ENCODE assay signal across 9 mouse cellular contexts in the genomic region with DNA sequence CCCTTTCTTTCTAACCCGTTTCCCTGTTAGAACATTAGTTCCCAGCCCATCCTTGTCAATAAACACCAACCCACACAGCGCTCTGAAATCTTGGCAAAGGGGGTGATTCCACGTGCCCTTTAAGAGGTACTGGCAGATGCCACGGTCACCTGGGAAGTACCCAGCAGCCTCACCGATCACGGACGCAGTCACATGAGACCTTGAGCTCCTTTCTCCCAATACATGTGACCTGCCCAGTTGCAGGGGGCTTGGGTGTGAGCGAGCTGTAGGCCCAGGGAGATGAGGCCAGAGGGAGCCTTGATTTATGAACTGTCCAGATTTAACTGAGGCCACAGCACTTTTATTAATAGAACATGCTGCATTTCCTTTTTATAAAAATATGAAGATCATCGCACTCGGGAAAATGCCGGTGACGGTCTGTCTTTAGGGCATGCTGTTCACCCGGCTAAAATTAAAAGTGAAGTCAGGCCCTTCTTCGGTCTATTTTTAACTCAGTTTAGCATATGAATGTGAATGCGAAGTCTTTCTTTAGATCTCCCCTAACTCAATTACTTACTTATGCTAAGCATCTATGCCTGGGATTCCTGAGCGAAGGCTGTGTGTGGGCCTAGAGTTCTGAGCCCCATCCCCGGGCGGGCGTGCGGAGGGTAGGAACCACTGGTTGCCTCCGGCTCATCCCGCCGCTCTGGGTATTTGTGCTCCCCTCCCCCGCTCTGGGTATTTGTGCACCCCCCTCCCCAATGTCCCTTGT. TPM values are rescaled to one million over a fixed set of nuclear protein-coding genes. Genes with fewer than 3 reads are reported as not detected.
DNase-seq lines count a peak whose midpoint lies in the region; ATAC-seq and TF ChIP-seq lines count a peak whose summit lies in the region.
"Had no signal": no experiment of that assay in that cellular context is flagged by ENCODE, and none has a peak within 500 bp of the region (broad histone marks: within the 10 kb centered on the region; RNA-seq: fewer than 3 reads in every experiment).

No protein-coding gene starts in this region.

- H3K4me3 ChIP-seq in cerebellum, adult 2 months (replicated peaks; ENCODE audit: insufficient read depth, low read depth, low read length): peak overlapping the region; percentile 37
- no peak overlapping the region for H3K4me3 ChIP-seq in forebrain, embryonic 16.5 days (replicated peaks; ENCODE audit: low read length)

- no peaks in the 10 kb centered on the region for H3K36me3 ChIP-seq in forebrain, embryonic 16.5 days (ENCODE audit: control insufficient read depth, insufficient read depth)

- H3K27me3 ChIP-seq in cerebellum, adult 2 months (ENCODE audit: control insufficient read depth, insufficient read depth, low read length): no peaks in the 10 kb centered on the region
- no peaks in the 10 kb centered on the region for H3K27me3 ChIP-seq in forebrain, embryonic 16.5 days (replicated peaks; ENCODE audit: control insufficient read depth, insufficient read depth, low read length)

- no peak overlapping the region for H3K27ac ChIP-seq in cerebellum, adult 2 months (ENCODE audit: insufficient read depth, low read length)
- H3K27ac ChIP-seq in forebrain, embryonic 16.5 days (ENCODE audit: low read length): no peak overlapping the region

- no peak for TF ChIP-seq CTCF in cerebellum, adult 2 months (IDR thresholded peaks at IDR 0.05; ENCODE audit: borderline replicate concordance, insufficient read depth, low read depth, low read length)

- peaks cover 5% of the 10 kb centered on the region for H3K4me1 ChIP-seq in cerebellum, adult 2 months (ENCODE audit: control insufficient read depth, insufficient read depth, low read length)
- H3K4me1 ChIP-seq in forebrain, embryonic 16.5 days (replicated peaks; ENCODE audit: control insufficient read depth, insufficient read depth, low read length): peaks cover 5% of the 10 kb centered on the region

- no peak overlapping the region for H3K4me2 ChIP-seq in forebrain, embryonic 16.5 days (ENCODE audit: low read length)

- TF ChIP-seq POLR2A in cerebellum, adult 2 months (IDR thresholded peaks at IDR 0.05; ENCODE audit: borderline replicate concordance, insufficient read depth, low read length): no peak

- no peak overlapping the region for H3K9ac ChIP-seq in forebrain, embryonic 16.5 days (replicated peaks; ENCODE audit: low read depth, low read length)

- DNase-seq in cerebellum, adult 2 months: peak; percentile 24 to 27
- no peak for DNase-seq in cerebellum, adult 8-10 months
- peak; percentile 78 for DNase-seq in ZHBTc4 (ENCODE audit: low read depth, low spot score)
- peak; percentile 76 for DNase-seq in heart, postnatal 4 days
- DNase-seq in B cell, adult 2 months: no peak
- no peak for DNase-seq in liver
- no peak for DNase-seq in urinary bladder, postnatal 25 days (ENCODE audit: low spot score)
- DNase-seq: adrenal gland, postnatal 10 days had no signal

- WGBS in cerebellum, adult 2 months: 43% methylated on average over 24 of the region's 24 CpGs
- 27% methylated on average over 24 of the region's 24 CpGs for WGBS in forebrain, embryonic 16.5 days

- no peaks in the 10 kb centered on the region for H3K9me3 ChIP-seq in forebrain, embryonic 16.5 days (ENCODE audit: control insufficient read depth, low read length)

- peak; percentile 38; the same call in 1 of the 2 replicates for ATAC-seq in forebrain, embryonic 16.5 days

RNA-seq across cellular contexts. Expression of a gene that starts 20.4 kb away (rescaled TPM):
- 2.5 and 3.1 TPM in 2 replicates for polyA plus RNA-seq in cerebellum, adult 2 months (2012; rRNA removed)
- polyA plus RNA-seq in forebrain, embryonic 16.5 days (2015; fragmentation: Nextera tagmentation; extraction: Ambion mirVana): 3.9 and 6.2 TPM in 2 replicates
- total RNA-seq in heart, postnatal 4 days (2021): 100 to 1,000 TPM; 265 to 287 TPM

Comparison
In these comparisons a context has a peak if more than half of its experiments do, and no peak if none do; other contexts are left out.
1. DNase-seq: peak in cerebellum, adult 2 months (2 of 2), ZHBTc4 (single experiment) and heart, postnatal 4 days (single experiment); none in cerebellum, adult 8-10 months (single experiment), B cell, adult 2 months (0 of 2), liver (single experiment) and urinary bladder, postnatal 25 days (single experiment).